Mouse (Mus musculus): ENCODE measurements around the gene Gpc4.

Gene Gpc4

GRCm38 (mm10) chrX:52151100-52151499 lies 14.0 kb downstream of the Gpc4 start:
- DNase-seq (ENCODE audit: low spot score): no peak

DNA sequence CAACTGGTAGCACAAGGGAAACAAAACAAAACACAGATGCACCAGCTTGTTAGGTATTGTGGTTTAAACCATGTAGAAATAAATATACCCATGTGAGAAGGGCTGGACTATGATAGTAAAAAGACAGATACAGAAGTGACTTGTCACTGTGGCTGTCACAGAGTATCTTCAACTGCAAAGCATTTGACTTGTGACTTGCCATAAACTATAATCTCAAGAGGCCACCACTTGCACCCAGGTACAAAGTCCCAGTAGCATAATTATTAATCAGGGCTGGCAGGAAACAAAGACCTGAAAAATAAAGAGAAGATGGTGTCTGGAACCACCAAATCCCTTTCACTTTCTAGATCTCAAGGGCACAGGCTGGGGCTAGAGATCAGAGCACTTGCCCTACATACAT lies 19.5 kb downstream of the Gpc4 start:
- no peak for DNase-seq (ENCODE audit: low spot score)

GRCm38 (mm10) chrX:52144491-52144890 lies 20.6 kb downstream of the Gpc4 start:
- no peak for DNase-seq (ENCODE audit: low spot score)

- no peak for DNase-seq (ENCODE audit: low spot score)
Measured at GRCm38 (mm10) chrX:52140316-52140715, 24.7 kb downstream of the Gpc4 start.

- no peak for DNase-seq (ENCODE audit: low spot score)
Measured at GRCm38 (mm10) chrX:52138461-52139075, 26.5 kb downstream of the Gpc4 start.

- no peak for DNase-seq (ENCODE audit: low spot score)
Measured at GRCm38 (mm10) chrX:52138033-52138432, 27.0 kb downstream of the Gpc4 start.

DNA sequence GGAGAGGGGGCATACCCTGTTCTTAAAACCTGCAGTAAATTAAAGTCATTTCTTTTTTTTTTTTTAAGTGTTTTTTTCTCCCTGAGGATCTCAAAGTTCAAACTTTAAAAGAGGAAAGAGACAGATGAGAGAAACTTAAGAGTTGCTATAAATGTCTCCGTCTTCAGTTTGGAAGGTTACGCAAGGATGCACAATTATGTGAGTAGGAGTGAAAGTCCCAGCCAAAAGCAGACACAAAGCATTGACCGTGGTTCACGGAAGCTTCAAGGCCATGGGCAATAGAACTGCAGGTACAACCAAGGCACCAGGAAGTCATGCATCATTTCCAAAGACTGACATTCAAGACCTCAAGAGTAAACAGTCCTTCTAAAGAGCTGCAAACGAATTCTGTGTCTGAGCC lies 28.5 kb downstream of the Gpc4 start:
- no peak for DNase-seq (ENCODE audit: low spot score)

DNA sequence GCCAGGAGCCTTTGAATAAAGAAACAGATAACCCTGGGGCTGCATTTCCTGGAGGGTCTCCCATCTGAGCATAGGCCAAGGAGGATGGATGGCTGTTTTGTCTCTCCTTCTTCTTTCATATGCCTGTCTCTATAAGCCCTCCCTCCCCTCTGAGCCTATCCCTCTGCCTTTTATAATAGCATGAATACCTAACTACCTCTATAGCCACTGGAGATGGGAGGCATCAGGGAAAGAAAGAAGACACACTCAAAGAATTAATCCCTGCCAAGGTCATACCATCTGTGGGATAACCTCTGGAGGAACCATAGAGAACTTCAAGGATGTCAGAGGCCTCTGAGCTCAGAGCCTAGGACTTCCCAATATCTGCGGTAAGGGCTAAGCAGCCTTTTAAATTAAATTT lies 35.4 kb downstream of the Gpc4 start:
- DNase-seq (ENCODE audit: low spot score): no peak

DNA sequence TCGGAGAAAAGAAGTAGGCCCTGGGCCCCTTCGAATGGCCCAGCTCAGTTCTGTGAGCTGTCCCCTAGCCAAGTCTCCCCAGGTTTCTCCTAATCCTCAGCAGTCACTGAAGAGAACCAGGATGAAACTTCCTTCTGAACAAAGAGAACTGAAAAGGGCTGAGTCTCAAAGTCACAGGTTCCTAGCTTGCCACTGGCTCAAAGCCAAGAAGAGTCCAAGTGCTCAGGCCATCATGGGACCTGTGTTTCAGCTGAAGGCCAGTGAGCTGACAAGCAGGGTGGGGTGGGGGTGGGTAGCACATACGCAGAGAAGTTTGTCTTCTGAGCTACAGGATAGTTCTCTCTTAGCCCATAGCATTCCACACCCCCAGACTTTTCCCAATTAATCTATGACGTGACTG lies 36.3 kb downstream of the Gpc4 start:
- no peak for DNase-seq (ENCODE audit: low spot score)

DNA sequence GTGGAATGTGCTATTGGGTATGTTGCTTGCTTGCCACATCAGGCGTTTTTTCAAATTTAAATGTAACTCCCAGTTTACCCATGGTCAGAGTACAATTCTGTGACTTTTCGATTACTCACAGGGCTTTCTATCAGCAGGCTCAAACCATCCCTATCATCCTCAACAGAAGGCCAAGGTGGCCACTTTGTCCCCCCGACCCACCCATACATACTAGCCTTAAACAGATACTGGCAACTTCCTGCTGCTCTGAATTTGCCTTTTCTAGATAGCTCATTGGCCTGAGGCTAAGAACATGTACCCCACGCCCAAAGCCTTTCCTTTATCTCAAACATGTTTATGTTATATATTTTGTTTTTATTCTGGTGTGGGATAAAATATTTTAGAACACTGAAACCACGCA lies 51.4 kb downstream of the Gpc4 start:
- DNase-seq (ENCODE audit: low spot score): no peak

- no peak for DNase-seq (ENCODE audit: low spot score)
Measured at GRCm38 (mm10) chrX:52109663-52110062, 55.4 kb downstream of the Gpc4 start.

GRCm38 (mm10) chrX:52108966-52109365 lies 56.1 kb downstream of the Gpc4 start:
- no peak for DNase-seq (ENCODE audit: low spot score)

DNA sequence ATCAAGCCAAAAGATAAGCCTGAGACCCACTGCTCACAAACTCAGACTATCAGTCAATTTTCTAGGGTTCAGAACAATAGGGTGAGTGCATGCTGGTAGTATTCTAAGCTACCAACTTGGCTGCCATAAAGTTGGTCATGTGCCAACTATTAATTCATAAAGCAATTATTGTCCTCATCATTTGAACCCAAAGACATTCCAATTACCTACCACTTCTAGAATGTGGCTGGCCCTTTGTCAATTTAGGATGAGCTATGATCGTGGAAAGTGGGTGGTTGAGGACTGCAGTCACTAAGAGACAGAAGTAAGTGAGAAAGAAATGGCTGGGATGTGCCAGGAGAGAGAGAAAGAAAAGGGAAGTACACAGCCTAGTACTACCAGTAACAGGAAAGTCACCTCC lies 61.3 kb downstream of the Gpc4 start:
- DNase-seq (ENCODE audit: low spot score): no peak

GRCm38 (mm10) chrX:52101940-52102339 lies 63.1 kb downstream of the Gpc4 start:
- no peak for DNase-seq (ENCODE audit: low spot score)

DNA sequence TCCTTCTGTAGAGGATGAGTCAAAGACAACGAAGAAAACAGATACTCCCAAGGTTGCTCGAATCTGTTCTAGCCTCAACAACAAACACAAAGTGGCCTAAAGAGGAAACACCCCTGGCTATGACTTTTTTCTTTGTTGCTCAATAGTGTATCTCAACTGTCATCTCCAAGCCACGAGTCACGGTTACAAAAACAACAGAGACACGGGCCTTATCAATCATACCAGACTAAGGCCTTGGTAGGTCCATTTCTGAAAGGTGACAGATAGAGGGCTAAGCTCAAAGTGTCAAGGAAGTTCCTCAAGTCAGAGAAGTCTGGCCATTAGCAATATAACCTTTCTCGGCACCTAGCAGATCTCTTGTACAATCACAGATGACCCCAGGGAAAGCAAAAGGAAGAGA lies 63.6 kb downstream of the Gpc4 start:
- DNase-seq (ENCODE audit: low spot score): no peak

GRCm38 (mm10) chrX:52087726-52088348 lies 77.2 kb downstream of the Gpc4 start:
- no peak for DNase-seq (ENCODE audit: low spot score)

DNA sequence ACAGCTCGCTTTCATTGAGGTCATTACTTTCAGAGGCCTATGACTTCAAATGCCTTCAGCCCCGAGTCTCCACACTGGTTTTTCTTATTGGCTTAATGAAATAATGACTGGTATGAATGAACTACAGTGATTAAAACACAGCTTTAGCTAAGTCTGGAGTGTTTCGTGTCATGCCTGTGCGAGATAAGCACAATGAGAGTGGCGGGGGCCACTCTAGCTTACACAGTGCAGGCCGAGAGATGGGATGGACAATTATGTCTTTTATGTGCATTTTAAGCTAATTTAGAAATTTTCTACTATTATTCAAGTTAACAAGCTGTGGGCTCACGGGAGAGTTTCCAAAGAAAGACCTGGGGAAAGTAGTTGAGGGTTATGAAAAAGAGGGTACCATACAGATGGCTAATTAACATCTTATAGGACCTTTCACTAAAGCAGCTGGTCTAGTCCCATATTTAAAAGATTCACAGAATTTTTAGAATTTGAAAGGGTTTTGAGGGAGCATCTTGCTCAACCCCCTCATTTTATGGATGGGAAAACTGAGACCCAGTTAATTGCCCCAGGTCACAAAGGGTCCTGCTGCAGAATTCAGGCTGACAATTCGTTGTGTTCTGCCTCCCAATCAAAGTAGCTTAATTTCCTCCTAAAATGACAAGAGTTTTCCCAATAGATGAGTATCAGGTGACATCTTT lies 78.0 kb downstream of the Gpc4 start:
- DNase-seq (ENCODE audit: low spot score): no peak

DNA sequence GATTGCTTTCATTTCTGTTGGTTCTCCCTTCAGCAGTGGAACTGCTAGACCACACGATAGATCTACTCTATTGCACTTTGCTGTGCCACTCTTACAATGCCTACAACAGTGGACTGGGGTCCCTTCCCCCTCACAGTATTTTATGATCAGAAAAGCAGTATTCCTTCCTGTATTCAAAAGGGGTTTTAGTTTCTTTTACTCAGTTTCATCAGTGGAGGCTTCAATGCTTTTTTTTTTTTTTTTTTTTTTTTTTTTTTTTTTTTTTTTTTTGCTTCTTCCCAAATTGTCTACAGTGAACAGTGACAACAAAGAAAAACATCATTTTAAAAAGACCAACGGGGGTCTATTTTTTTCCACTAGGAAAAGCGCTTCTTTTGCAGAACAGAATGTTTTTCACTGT lies 81.5 kb downstream of the Gpc4 start:
- DNase-seq (ENCODE audit: low spot score): no peak

GRCm38 (mm10) chrX:52072410-52072809 lies 92.6 kb downstream of the Gpc4 start:
- DNase-seq (ENCODE audit: low spot score): no peak

DNA sequence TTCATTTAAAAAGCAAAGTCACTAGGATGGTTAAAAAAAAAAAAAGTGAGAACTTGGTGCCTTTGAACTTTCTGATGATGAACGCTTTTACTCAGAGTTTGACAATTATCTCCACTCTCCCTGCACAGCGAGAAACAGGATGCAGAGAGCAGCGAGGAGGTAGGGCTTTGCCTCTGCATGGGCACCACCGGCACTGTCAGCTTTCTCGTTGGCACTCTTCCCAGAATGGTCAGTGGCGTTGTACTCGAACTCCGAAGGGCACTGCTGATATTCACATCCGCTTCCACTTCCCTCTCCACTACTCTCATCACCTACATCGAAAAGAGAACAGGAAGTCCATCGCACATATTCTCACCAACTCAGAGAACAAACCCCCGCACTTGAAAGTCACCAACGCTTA lies 111.6 kb downstream of the Gpc4 start:
- DNase-seq (ENCODE audit: low spot score): no peak

DNA sequence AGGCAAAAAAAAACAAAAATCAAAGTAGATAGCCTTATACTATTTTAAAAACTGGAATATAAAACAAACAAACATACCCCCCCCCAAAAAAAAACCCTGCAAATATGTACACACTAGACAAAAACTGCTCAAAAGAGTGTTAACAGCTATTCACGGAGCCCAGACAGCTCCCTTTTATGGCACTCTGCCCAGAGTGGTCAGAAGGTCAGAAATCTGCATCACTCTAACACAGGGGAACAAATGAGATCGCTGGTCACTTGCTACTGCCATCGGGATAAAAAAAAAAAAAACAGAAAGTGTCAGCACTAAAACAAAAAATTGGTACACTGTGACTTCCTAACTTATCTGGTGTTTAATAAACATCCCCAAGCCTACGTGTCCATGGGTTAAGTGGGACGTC lies 113.0 kb downstream of the Gpc4 start:
- DNase-seq (ENCODE audit: low spot score): no peak

DNA sequence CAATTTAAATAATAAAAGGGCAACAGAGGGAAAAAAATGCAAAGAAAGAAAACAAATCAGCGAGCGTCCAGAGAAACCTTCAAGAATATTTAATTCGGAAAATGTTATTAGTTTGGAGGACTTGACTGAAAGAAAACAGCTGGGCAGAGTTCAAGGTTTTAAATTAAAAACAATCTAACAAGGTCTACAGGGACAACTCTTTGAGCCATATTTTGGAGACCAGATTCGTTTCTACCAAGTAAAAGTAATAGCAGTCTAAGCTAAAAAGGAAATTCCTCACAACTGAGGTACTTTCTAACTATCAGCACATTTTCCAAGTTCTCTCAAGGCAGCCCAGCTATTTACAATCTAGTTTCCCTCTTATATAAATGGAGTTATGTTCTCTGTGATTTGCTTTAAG lies 114.1 kb downstream of the Gpc4 start:
- DNase-seq (ENCODE audit: low spot score): no peak

- no peak for DNase-seq (ENCODE audit: low spot score)
Measured at GRCm38 (mm10) chrX:52039875-52040274, 125.2 kb downstream of the Gpc4 start.

GRCm38 (mm10) chrX:52030146-52030545 lies 134.9 kb downstream of the Gpc4 start:
- no peak for DNase-seq (ENCODE audit: low spot score)

Data from left cerebral cortex, adult 11 months (tissue).